Mouse (Mus musculus) B cell, adult 2 months (primary cell): ENCODE data around the gene Fam32a.

ENCODE experiments used
- DNase-seq, 2 experiments: peaks; one replicate each; pipeline ENCODE4 v3.0.0; 2022

The Fam32a gene

GRCm38 (mm10) chr8:72219541-72220363 lies at the start of gene Fam32a:
Fam32a (plus strand) TSS chr8:72219730.
- peak; percentile 88 to 90 for DNase-seq

GRCm38 (mm10) chr8:72177346-72177925 lies 42.1 kb upstream of the Fam32a start:
- DNase-seq: peak; percentile 85 to 87

GRCm38 (mm10) chr8:72183554-72184202 lies 35.9 kb upstream of the Fam32a start:
- peak; percentile 74 to 79 for DNase-seq

- no peak for DNase-seq
Measured at GRCm38 (mm10) chr8:72187793-72188331, 31.7 kb upstream of the Fam32a start.

- DNase-seq: peak; percentile 88 to 89
Measured at GRCm38 (mm10) chr8:72189417-72190214, 29.9 kb upstream of the Fam32a start, which contains the start of gene Hsh2d. Hsh2d (plus strand) TSS chr8:72189638.

- peak; percentile 66 to 67 for DNase-seq
Measured at GRCm38 (mm10) chr8:72190215-72190539, 29.4 kb upstream of the Fam32a start.

- no peak for DNase-seq
Measured at GRCm38 (mm10) chr8:72192065-72192464, 27.5 kb upstream of the Fam32a start.

GRCm38 (mm10) chr8:72197997-72198396 lies 21.5 kb upstream of the Fam32a start:
- DNase-seq: no peak

GRCm38 (mm10) chr8:72208582-72208981 lies 10.9 kb upstream of the Fam32a start:
- no peak for DNase-seq

GRCm38 (mm10) chr8:72210222-72210621 lies 9.3 kb upstream of the Fam32a start:
- no peak for DNase-seq

GRCm38 (mm10) chr8:72210710-72211109 lies 8.8 kb upstream of the Fam32a start:
- DNase-seq: no peak

- DNase-seq: no peak
Measured at GRCm38 (mm10) chr8:72211846-72212245, 7.7 kb upstream of the Fam32a start.

- DNase-seq: no peak
Measured at GRCm38 (mm10) chr8:72212751-72213150, 6.8 kb upstream of the Fam32a start, which contains the start of gene Cib3. Cib3 (minus strand) TSS chr8:72212837.

- DNase-seq: no peak
Measured at GRCm38 (mm10) chr8:72213536-72213935, 6.0 kb upstream of the Fam32a start, which contains the start of gene Gm11034. Gm11034 (minus strand) TSS chr8:72213636.

- peak; percentile 64 for DNase-seq
Measured at GRCm38 (mm10) chr8:72215060-72215459, 4.5 kb upstream of the Fam32a start.

GRCm38 (mm10) chr8:72215871-72216270 lies 3.7 kb upstream of the Fam32a start:
- DNase-seq: peak; percentile 46 to 51

GRCm38 (mm10) chr8:72218781-72219540 lies 569 bp upstream of the Fam32a start:
- DNase-seq: no peak

GRCm38 (mm10) chr8:72220758-72221157 lies 1.2 kb downstream of the Fam32a start:
- DNase-seq: no peak

GRCm38 (mm10) chr8:72222656-72223055 lies 3.1 kb downstream of the Fam32a start:
- DNase-seq: no peak

GRCm38 (mm10) chr8:72239499-72240402 lies 20.2 kb downstream of the Fam32a start, which contains the start of gene Ap1m1:
Ap1m1 (plus strand) TSS chr8:72240018.
- peak; percentile 94 for DNase-seq

GRCm38 (mm10) chr8:72240403-72240763 lies 20.9 kb downstream of the Fam32a start:
- DNase-seq: no peak
